Mouse (Mus musculus) heart, postnatal 10 days (tissue): ENCODE results near the gene Pak2. TPM values are rescaled to one million over a fixed set of nuclear protein-coding genes. Genes with fewer than 3 reads are reported as not detected.

Source experiments
- DNase-seq, 2 experiments: peaks; one replicate each; pipeline ENCODE4 v3.0.0; 2021
- intact Hi-C: fragments of 180-260 bp; cut with DNase I; formaldehyde crosslinking; loops from one replicate; pipeline ENCODE4 v1.15.1; 2025
- microRNA-seq, 2 experiments: library from miRNA; unstranded; fragments of <30 nt; microRNA quantifications; one replicate each; pipeline ENCODE4 v1.2.0; 2022
- total RNA-seq, 2 experiments: library from RNA; stranded (reverse); gene quantifications; 2 replicates each; pipeline ENCODE4 v1.2.3; 2021

The Pak2 gene
- total RNA-seq, 2 experiments from 2014 or later: 42.4 to 42.5 TPM

DNA sequence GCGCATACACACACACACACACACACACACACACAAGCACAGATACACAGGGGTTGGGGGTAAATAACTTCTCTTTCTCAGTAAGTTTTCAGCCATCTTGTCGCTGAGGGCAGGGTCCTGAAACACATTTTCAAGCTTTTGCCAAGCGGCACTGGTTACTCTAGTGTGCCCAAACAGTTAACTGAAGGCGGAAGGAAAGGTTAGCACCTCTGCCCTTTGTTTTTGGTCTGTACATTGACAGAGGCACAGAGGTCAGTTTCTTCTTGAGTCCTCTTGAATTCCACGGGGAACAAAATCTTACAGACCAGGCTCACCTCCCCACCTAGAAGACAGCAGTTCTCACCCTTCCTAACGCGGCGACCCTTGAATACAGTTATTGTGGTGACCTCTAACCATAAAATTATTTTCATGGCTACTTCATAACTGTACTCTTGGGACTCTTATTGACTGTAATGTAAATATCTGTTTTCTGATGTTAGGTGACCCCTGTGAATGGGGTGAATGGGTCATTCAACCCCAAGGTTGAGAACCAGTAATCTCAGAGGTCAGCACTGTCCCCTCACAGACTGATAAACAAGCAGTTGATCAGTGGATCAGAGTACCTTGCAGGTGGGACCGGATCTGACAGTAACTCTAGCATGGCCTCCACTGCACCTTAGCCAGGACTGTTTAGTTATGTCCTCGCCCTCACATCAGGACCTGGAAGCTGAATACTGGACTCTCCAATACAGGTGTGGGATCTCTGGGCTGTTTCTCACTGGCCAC is 70.4 kb downstream of the Pak2 start:
- DNase-seq: no peak
- intact Hi-C loops: no loop called here

- DNase-seq: no peak
- intact Hi-C loops: no loop called here
Observed at GRCm38 (mm10) chr16:32004731-32005130, 74.4 kb downstream of the Pak2 start.

DNA sequence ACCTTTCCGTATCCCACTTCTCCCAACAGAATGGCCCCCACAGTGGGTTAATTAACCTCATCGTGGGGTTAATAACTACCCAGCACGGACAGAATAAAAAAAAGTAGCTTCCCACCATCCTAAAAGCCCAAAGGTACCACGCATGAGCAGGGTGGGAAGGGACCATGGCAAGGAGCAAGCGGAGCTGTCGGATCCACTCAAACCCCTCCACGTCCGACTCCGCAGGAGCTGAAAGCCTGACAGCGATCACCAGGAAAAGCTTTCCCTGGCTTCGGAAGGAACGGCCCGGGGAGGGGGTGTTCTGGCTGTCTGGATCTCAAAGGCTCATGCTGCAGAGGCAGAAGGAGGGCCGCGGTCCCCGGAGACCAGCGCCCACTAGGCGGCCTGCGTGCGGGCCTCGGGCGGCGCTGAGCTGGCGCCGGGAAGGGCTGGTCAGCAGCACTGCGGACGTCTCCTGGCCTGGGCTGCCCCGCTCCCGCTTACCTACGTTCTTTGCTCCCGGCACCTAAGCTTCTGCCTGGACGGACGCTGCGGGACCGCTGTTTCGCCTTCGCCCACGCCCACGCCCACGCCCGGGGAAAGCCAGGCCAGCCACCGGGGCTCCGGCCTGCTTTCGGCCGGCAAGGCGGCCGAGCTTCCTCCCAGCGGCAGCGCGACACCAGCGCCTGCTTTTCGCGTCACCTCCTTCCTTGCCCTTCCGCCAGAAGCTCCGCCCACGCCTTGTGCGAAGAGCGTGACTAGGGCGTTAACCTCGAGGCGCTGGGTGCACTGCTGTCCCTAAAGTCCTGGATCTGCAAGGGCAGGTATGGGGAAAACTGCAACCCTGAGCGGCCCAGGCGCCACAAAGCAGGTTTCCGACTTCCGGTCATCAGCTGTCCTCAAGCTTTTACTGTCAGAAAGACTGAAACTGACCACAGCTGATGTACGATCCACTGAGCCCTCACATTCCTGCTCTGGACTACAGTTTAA is 76.3 kb downstream of the Pak2 start, which contains the start of gene Senp5:
Gene Senp5, minus strand, starts transcription at position 779 of the 969 bp plus-strand sequence.
- intact Hi-C loops: loop anchor here (2.0 kb wide), 1 partner anchor 54 kb away; the partner anchor contains the start of genes 0610012G03Rik and Ncbp2
- DNase-seq: peak; percentile 94 to 95

- intact Hi-C loops: no loop called here
- no peak for DNase-seq
Observed at GRCm38 (mm10) chr16:31996371-31996770, 82.8 kb downstream of the Pak2 start.

DNA sequence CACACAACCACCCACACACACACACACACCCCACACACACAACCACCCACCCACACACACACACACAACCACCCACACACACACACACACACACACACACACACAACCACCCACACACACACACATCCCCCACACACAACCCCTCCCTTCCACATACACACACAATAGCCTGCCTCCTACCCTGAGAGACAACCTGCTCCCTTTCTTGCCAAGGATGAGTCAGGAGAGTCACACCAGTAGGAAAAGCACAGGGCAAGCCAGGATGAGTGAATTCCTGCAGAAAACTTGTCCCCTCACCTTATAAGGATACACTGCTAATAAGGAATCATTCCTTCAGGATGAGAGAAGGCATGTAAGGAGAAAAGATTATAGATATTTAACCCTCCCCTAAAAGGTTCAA is 85.2 kb downstream of the Pak2 start:
- intact Hi-C loops: no loop called here
- no peak for DNase-seq

DNA sequence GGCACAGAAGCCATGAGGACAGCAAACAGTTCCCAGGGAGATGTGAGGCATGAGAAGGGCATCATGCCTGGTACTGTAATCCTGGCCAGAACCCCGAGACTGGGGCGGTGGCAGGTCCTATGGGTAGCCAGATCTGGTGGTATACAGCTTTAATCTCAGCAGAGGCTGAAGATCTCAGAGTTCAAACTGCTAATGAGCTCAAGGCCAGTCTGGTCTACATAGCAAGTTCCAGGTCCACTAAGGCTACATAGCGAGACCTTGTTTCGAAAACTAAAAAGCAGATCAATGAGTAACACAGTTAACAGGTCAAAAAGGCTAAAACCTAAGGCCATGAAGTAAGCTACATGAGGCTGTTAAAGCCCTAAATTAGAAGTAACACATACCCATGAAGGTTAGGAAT is 85.9 kb downstream of the Pak2 start:
- no peak for DNase-seq
- intact Hi-C loops: no loop called here

- intact Hi-C loops: no loop called here
- DNase-seq: no peak
Observed at GRCm38 (mm10) chr16:31992039-31992438, 87.1 kb downstream of the Pak2 start.

- DNase-seq: no peak
- intact Hi-C loops: no loop called here
Observed at GRCm38 (mm10) chr16:31980946-31981345, 98.2 kb downstream of the Pak2 start.

DNA sequence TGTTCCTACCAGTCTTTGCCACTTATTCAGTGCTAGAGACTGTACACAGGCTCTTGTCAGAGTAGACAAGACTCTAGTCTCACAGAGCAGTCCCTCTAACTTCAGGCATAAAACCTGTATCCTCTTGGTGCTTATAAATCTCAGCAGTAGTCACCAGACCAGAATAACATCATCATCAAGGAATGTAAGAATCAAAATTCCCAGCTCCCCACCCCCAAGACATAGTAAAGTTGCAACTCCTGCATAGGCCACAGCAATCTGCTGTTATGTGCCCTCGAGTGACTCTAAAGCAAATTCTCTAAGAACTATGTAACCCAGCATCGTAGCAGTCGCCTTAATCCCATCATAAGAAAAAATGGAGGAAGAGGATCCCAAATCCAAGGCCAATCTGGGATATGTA is 99.6 kb downstream of the Pak2 start:
- intact Hi-C loops: no loop called here

DNA sequence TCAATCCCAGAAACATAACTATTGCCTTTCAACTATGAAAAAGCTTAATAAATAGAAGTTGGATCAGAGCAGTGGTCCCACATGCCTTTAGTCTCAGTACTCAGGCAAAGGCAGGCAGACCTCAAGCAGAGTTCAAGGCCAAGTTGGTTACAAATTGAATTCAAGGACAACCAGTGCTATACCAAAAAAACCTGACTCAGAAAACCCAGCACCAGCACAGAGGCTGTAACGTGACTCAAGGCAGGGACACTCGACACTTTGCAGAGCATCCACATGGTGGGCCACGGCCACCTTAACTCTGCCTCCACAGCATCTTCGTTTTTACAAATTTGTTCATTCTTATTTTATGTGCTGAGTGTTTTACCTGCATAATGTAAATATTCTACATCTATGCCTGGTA is 103.9 kb downstream of the Pak2 start:
- no peak for DNase-seq
- intact Hi-C loops: no loop called here

More for the DNA sequence above, 99.6 kb downstream of the Pak2 start:
- DNase-seq: no peak

Small RNA genes within 50 kb of the gene (microRNA-seq; reads per million reads assigned to microRNA genes)
- 0 reads per million in 2 experiments for gene Gm26269

Other genes starting within 250 kb of the Pak2 start
- under 1 TPM in 1 of 2 experiments, not detected in 1; 0.05 TPM for gene Meltf, start 200.5 kb downstream of the Pak2 start, total RNA-seq
- 1 to 10 TPM; 1.7 to 2.0 TPM for gene Pigz, start 145.5 kb downstream of the Pak2 start, total RNA-seq
- gene 0610012G03Rik, start 130.8 kb downstream of the Pak2 start, total RNA-seq: 10 to 100 TPM; 73.1 to 74.1 TPM
- 10 to 100 TPM; 22.4 to 29.3 TPM for gene Ncbp2, start 130.8 kb downstream of the Pak2 start, total RNA-seq
- gene Senp5, start 76.1 kb downstream of the Pak2 start, total RNA-seq: 10 to 100 TPM; 18.1 to 18.4 TPM
- 10 to 100 TPM; 23.9 to 26.6 TPM for gene Pigx, start 20.4 kb upstream of the Pak2 start, total RNA-seq
- 10 to 100 TPM in 1 of 2 experiments, 1 to 10 TPM in 1; 9.6 to 10.6 TPM for gene Cep19, start 20.5 kb upstream of the Pak2 start, total RNA-seq
- 1 to 10 TPM; 5.7 to 6.8 TPM for gene Nrros, start 86.3 kb upstream of the Pak2 start, total RNA-seq
- not detected for gene Bex6, start 100.5 kb upstream of the Pak2 start, total RNA-seq
- 10 to 100 TPM; 15.5 to 16.3 TPM for gene Fbxo45, start 167.8 kb upstream of the Pak2 start, total RNA-seq
- 1 to 10 TPM; 6.8 to 6.9 TPM for gene Wdr53, start 167.9 kb upstream of the Pak2 start, total RNA-seq
- gene Smco1, start 192.1 kb upstream of the Pak2 start, total RNA-seq: 1 to 10 TPM; 7.9 to 9.6 TPM
- 10 to 100 TPM; 16.1 to 18.5 TPM for gene Rnf168, start 198.1 kb upstream of the Pak2 start, total RNA-seq